Mouse (Mus musculus) heart, postnatal 14 days (tissue): ENCODE data around the gene Scn4a. TPM values are rescaled to one million over a fixed set of nuclear protein-coding genes. Genes with fewer than 3 reads are reported as not detected.
"Not testable (repeated sequence)": the region's sequence is repeated elsewhere in the genome, so short reads cannot be mapped to it uniquely, and the experiment has no call there.

Experiments used
- DNase-seq, 2 experiments: peaks; one replicate each; pipeline ENCODE4 v3.0.0; 2021 to 2022
- intact Hi-C: fragments of 180-260 bp; cut with DNase I; formaldehyde crosslinking; loops from one replicate; pipeline ENCODE4 v1.15.1; 2025
- long read RNA-seq, 2 experiments: library from polyadenylated mRNA; stranded (forward); transcript quantifications; one replicate each; pipeline ENCODE4 v2.0.0; 2021
- total RNA-seq, 2 experiments: library from RNA; stranded (reverse); gene quantifications; 2 replicates each; pipeline ENCODE4 v1.2.3; 2021

The Scn4a gene
- total RNA-seq = 1 to 10 TPM; 6.8 to 7.9 TPM
- long read RNA-seq, experiment 1 = 0 reads
- long read RNA-seq, experiment 2 = 0 reads

GRCm38 (mm10) chr11:106353188-106353587 is at the start of gene Scn4a:
Gene Scn4a (minus strand): TSS chr11:106353288.
- intact Hi-C loops = no loop called here
- DNase-seq = no peak

GRCm38 (mm10) chr11:106398481-106398880 is 45.4 kb upstream of the Scn4a start:
- intact Hi-C loops = no loop called here
- DNase-seq = no peak

GRCm38 (mm10) chr11:106397656-106398055 is 44.6 kb upstream of the Scn4a start:
- intact Hi-C loops = no loop called here
- no peak for DNase-seq

- intact Hi-C loops, DNase-seq: not testable (repeated sequence)
Measured at GRCm38 (mm10) chr11:106394055-106394454, 41.0 kb upstream of the Scn4a start.

- DNase-seq = no peak
- intact Hi-C loops = loop anchor here (2.0 kb wide), 2 partner anchors 26 to 64 kb away; no protein-coding TSS in a partner anchor
Measured at GRCm38 (mm10) chr11:106393331-106393616, 40.2 kb upstream of the Scn4a start.

GRCm38 (mm10) chr11:106392597-106393330 is 39.7 kb upstream of the Scn4a start:
- no peak for DNase-seq
- intact Hi-C loops = loop anchor here (1.0 to 2.0 kb wide), 3 partner anchors 26 to 90 kb away; no protein-coding TSS in a partner anchor

- intact Hi-C loops = loop anchor here (1.0 to 2.0 kb wide), 3 partner anchors 25 to 89 kb away; no protein-coding TSS in a partner anchor
- DNase-seq = peak; percentile 67 to 82
Measured at GRCm38 (mm10) chr11:106391546-106392188, 38.6 kb upstream of the Scn4a start.

GRCm38 (mm10) chr11:106390757-106391156 is 37.7 kb upstream of the Scn4a start:
- intact Hi-C loops = no loop called here
- no peak for DNase-seq

- no peak for DNase-seq
- intact Hi-C loops = no loop called here
Measured at GRCm38 (mm10) chr11:106389611-106390010, 36.5 kb upstream of the Scn4a start.

GRCm38 (mm10) chr11:106387791-106388216 is 34.7 kb upstream of the Scn4a start, which contains the start of gene Icam2:
Gene Icam2 (minus strand): TSS chr11:106388075.
- intact Hi-C loops = no loop called here
- DNase-seq = no peak

- intact Hi-C loops = no loop called here
- no peak for DNase-seq
Measured at GRCm38 (mm10) chr11:106387020-106387419, 33.9 kb upstream of the Scn4a start.

- intact Hi-C loops = no loop called here
Measured at GRCm38 (mm10) chr11:106386409-106386808, 33.3 kb upstream of the Scn4a start.

GRCm38 (mm10) chr11:106383051-106383790 is 30.1 kb upstream of the Scn4a start:
- intact Hi-C loops = no loop called here
- no peak for DNase-seq

More at GRCm38 (mm10) chr11:106386409-106386808, 33.3 kb upstream of the Scn4a start:
- DNase-seq = no peak

- peak; percentile 34 to 36 for DNase-seq
- intact Hi-C loops = no loop called here
Measured at GRCm38 (mm10) chr11:106382424-106382823, 29.3 kb upstream of the Scn4a start.

GRCm38 (mm10) chr11:106381883-106382282 is 28.8 kb upstream of the Scn4a start:
- peak; percentile 44 to 46 for DNase-seq
- intact Hi-C loops = no loop called here

GRCm38 (mm10) chr11:106381011-106381410 is 27.9 kb upstream of the Scn4a start:
- intact Hi-C loops = no loop called here
- DNase-seq = no peak

- intact Hi-C loops = no loop called here
- no peak for DNase-seq
Measured at GRCm38 (mm10) chr11:106374979-106375378, 21.9 kb upstream of the Scn4a start.

GRCm38 (mm10) chr11:106374559-106374958 is 21.5 kb upstream of the Scn4a start:
- DNase-seq = no peak
- intact Hi-C loops = no loop called here

GRCm38 (mm10) chr11:106373998-106374397 is 20.9 kb upstream of the Scn4a start:
- intact Hi-C loops = no loop called here
- no peak for DNase-seq

- intact Hi-C loops = loop anchor here (1.0 to 2.0 kb wide), 3 partner anchors 26 to 65 kb away; partner anchors contain the start of gene Gh
Measured at GRCm38 (mm10) chr11:106366316-106366715, 13.2 kb upstream of the Scn4a start.

GRCm38 (mm10) chr11:106365366-106365765 is 12.3 kb upstream of the Scn4a start, which contains the start of gene Prr29:
Gene Prr29 (plus strand): TSS chr11:106365472.
- intact Hi-C loops = no loop called here
- no peak for DNase-seq

More at GRCm38 (mm10) chr11:106366316-106366715, 13.2 kb upstream of the Scn4a start:
- peak; percentile 85 to 92 for DNase-seq
